Mouse (Mus musculus): ENCODE measurements around the gene Pank4.

Pank4 gene

DNA sequence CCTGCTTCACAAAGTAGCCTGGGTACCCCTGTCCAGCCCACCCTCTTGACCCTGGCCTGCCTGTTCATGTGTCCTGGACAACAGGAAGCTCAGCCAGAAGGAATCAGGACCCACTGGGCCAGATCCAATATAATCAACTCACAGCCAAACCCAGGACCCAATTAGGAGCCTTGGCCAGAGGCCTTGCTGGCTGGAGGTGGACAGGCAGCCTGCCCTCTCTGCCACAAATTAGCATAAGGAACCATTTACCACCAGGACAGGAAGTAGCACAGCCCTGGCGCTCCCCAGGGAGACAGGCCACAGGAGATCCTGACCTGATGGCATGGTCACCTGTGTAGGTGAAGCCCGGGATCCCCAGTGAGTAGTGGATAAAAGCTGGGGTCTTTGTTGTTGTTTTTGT is 48.2 kb downstream of the Pank4 start:
- DNase-seq (ENCODE audit: low spot score in 2 of 2) = no peak

DNA sequence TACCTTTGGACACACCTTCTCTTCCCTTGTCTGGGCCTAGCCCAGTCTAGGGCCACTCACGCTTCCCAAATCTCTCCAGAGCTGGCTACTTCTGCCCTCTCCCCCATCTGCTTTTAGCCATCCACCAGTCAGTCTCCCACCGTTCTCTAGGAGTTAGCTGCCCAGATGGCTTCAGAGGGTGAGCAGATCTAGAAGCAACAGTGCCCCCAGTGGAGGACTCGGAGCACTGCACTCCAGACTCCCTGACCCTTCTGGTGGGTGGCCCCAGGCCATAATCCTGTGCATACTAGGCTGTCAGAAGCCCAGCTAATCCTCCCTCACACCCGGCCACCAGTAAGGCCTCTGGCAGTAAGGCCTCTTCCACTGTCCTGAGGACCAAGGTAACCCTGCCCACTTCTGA is 48.9 kb downstream of the Pank4 start:
- DNase-seq (ENCODE audit: low spot score in 2 of 2) = peak; percentile 53 to 69

DNA sequence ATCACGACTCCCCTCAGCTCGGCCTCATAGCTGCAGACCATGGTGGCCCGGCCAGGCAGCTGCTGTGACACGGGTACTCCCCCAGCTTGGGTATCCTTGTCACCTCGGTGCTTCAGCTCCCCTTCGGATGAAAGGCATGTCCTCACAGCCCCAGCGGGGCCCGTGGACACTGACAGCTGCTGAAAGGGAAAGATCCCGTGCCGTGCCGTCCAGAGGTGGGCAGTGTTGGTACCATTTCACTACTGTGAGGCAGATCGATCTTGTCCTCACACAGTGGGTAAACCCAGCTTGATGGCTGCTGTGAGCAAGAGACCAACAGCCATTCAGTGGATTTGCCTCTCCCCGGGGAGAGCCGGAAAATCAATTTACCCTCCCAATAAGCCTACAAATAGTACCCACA is 50.3 kb downstream of the Pank4 start:
- no peak for DNase-seq (ENCODE audit: low spot score in 2 of 2)

DNA sequence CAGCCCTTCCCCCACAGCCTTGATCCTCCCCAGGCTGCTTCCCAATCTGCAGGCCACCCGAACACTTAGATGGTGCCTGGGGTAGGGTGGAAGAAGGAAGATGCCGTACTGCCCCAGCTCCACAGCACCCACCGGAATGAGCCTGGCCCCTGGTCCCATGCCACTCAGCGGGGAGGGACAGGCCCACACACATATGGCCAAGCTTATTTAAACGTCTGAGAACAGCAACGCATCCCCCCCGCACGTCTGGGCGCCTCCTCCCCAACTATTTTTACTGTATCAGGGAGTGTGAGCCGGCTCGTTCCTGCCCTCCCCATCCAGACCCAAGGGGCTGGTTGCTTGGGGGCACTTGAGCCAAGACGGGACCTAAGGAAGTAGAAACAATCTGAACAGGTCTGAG is 50.9 kb downstream of the Pank4 start:
- DNase-seq (ENCODE audit: low spot score in 2 of 2) = peak; percentile 79 to 81

DNA sequence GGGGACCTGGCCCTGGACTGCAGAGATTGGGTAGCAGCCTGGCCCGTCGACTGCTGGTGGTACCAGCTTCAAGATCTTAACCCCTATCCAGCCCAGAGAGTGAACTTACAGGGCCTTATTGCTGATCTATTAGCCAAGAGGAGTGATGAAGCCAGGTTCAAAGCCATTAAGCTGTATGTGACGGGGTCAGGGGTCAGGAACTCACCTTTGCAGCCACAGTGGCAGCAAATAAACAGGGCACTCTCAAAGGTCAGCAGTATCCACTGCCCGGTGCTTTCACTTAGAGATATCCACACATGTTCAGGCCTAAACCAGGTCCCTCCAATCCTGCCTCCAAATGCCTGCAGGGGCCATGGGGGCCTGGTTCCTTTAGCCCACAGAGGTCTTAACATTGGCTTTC is 51.6 kb downstream of the Pank4 start:
- no peak for DNase-seq (ENCODE audit: low spot score in 2 of 2)

DNA sequence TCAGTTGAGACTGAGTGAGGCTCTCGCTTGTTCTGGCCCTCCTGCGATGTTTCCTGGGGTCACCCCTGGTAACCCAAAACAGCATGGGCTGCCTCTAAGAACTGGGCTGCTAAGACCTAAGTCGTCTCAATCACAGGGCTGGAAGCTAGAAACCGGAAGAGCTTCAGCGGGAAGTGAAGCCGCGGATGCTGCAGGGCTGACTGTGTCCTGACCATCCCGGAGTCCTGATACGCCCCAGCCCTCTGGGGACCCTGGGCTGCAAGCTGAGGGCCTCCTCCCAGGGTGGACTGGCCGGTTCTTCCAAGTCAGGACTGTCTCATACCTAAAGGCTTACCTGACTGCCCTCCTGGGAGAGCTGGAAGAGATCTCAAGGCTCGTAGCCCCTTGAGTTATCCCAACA is 52.9 kb downstream of the Pank4 start:
- DNase-seq (ENCODE audit: low spot score in 2 of 2) = no peak

DNA sequence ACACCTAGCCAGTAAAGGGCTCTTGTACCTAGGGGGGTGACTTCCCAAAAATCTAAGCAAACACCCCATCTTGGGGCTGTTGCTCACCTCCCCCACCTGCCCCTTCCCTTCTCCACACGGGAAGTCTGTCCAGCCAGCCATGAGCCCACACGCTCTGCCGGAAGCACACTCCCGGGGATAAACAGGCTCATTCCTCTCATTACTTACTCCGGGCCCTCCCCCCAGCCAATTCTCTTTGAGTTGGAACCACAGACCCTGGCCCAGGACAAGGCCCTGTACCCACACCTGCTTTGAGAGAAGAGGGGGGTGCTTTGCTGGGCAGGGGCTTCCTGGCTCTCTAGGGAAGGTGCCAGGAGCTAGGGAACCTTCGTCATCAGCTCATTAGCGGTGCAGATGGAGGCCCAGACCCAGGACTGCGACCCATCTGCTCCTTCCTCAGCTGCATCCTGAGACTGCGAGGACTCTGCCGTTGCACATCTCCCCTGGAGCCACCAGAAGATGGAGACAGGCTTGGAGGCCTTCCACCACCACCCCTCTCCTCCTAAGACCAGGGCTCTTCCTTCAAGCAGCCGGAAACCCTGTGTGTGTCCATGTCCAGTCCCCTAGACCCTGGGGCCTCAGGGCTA is 53.4 kb downstream of the Pank4 start:
- DNase-seq (ENCODE audit: low spot score in 2 of 2) = no peak

DNA sequence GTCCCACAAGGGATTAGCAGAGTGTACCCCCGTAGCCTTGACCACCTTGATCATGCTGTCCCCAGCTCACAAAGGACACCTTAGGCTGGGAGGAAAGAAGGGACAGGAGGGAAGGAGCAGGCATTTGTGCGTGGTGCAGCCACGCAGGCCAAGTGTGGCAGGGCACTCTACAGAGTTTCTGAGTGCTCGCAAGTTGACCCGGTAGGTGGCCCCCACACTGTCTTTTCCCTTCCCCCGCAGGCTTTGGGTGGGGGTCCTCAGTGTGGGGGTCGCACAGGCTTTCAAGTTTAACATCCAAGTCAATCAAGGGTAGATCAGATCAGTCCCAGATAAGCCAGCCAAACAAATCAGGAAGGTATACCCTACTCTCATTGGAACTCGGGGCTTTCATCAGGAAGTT is 54.1 kb downstream of the Pank4 start:
- DNase-seq (ENCODE audit: low spot score in 2 of 2) = no peak

DNA sequence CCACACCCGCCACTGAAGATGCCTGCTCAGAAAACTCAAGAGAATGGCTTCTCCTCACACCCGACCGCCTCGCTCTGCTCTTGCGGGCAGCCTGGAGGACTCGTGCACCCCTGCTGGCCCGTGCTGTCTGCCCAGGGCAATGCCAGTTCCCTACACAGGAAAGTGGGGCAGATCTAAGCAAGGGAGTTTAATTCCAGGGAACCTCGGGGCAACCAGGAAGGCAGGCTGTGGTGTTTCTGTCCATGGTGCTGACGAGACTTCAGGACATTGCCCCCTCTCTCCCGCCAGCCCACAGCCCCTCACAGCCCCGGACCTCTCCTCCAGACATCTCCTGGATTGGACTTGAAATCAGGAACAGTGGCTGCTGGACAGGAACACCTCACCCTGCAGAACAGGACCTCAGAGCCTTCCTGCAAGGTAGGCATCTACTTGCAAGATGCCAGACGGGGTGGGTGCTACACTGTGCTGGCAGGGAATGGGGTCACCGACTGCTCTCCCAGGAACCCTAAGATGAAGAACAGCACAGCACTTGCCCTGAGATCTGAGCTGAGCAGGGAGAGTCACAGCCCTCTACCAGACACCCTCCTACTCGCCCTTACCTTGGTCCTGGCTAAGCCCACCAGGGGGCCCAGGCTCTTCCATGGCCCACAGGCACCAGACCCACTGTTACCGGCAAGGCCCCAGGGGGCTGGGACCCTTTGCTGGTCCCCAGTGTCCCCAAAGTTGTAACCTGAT is 54.8 kb downstream of the Pank4 start:
- peak in 1 of 2 experiments; percentile 17 for DNase-seq (ENCODE audit: low spot score in 2 of 2)

DNA sequence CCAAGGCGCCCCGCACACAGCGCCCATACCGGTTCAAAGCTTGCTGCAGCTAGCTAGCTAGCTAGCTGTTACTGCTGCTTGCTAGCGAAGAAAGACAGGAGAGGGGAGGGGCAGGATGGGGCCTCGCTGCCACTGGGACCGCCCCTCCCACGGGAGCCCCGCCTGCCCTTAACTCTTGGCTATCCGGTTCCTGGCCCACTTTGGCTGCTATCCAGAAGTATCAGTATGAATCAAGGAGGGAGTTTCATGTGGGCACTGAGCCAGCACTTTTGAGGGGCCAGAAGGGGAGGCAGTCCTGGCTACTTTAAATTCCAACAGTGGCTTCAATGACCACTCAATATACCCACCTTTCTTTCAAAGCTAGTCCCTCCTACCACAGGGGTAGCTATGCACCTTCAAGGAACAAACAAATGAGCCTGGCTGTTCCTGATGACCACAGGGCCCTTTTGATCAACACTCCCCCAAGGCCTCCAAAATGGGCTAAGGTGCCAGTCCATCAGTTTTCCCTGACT is 55.5 kb downstream of the Pank4 start:
- peak in 1 of 2 experiments; percentile 52 for DNase-seq (ENCODE audit: low spot score in 2 of 2)

DNA sequence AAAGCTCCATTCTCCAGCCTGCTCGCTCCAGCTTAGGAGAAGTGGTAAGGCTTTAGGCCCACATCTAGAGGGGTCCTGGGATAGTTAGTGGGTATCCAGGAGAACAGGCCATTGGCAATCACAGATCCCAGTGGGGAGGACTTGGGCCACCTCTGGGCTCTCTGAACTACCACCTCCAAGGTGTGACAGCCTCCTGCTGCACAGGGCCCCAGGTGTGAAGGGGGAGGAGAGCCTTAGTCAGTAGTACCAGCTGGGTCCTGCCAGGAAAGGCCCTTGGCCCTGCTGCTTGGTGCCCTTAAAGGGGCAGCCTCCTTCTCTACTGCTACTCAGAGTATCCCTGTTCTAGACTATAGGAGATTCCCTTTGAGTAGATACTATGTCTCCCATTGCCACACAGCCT is 56.2 kb downstream of the Pank4 start:
- no peak for DNase-seq (ENCODE audit: low spot score in 2 of 2)

DNA sequence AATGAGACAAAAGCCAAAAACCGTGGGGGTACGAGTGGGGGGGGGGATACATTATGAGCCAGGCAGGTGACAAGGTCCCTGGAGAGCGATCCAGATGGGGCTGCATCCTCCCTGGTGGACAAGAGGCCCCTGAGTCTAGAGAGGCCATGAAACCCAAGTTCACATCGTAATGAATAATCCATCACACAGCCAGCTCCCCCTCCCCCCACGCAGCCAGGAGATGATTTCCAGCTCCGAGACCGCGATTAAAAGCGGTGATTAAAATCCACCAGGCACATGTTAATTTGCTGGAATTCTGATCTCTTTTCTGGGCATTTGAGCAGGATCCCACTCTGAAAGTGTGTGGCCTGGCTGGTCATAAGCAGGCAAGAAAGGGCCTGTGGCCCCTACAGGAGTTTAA is 56.9 kb downstream of the Pank4 start:
- DNase-seq (ENCODE audit: low spot score in 2 of 2) = no peak

DNA sequence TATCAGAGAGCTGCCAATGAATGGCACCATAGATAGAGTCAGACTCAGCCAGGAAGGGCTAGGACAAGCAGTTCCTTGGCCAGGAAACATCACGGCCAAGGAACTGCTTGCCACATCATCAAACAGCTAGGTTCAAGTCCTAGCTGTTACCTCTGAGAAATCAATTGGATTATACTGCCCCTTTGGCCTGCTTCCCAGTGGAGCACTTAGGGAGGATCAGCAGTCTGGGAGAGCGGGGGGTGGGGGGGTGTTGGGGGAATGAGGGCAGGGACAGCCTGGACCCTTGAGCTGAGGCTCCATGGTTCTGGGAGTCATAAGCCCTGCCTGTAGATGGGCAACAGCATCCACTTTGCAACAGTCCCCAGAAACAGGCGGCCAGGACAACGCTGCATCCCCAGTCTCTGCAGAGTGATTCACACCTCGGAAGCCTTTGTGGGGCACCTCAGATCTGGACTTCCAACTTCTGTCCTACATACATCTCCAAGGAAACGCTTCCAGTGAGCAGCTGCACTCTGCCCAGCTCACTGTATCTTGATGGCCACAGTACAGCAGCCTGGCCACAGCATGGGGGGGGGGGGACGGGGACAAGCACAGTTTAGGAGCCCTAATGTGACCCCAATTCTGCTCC is 58.4 kb downstream of the Pank4 start:
- DNase-seq (ENCODE audit: low spot score in 2 of 2) = no peak

DNA sequence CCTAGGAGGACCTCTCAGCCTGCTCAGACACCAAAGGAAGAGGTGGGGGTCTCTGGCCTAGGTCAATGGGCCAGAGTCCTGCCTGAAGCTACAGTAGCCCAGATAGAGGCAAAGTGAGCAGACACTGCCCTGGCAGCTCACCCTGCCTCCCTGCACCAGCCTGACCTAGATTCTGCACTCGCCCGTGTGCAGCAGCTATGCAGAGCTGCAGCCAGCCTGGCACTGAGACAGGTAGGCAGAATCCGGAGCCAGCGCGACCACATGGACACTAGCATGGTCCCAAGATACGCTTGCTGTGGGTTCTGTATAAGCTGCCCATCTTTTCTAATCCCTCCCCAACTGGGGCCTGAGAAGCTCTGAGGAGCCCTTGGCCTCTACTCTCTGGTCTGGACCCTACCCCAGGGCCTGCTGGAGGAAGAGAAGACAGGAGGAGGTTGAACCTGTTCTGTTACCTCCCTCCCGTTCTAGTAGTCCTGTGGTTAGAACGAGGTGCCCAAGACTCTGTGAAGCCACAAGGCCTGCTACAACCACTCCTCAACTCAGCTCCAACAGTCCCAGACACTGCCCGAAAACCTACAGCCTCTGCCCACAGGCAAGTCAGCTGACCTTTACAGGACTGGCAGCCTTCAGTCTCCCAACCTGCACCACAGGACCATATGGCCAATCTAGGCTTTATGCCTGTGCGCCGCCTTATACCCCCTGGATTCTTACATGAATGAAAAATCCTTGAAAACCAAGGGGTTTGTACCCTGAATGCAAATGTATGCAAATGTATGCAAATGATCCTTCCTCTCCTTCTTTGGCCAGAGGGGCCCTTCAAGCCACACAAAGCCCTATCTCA is 60.5 kb downstream of the Pank4 start:
- DNase-seq (ENCODE audit: low spot score in 2 of 2) = no peak
